Mouse (Mus musculus) ES-Bruce4 (cell line): ENCODE measurements around the gene Gm5767.

Source experiments
- CTCF ChIP-seq: IDR thresholded peaks from one replicate; pipeline ENCODE4 v1.8.1; 2011; ENCODE audit warnings: low read depth, low read length
- EP300 ChIP-seq: IDR thresholded peaks from 2 replicates; pipeline ENCODE4 v1.6.1; 2011; ENCODE audit warnings: low read depth, low read length; ENCODE audit not compliant: insufficient read depth

DNA sequence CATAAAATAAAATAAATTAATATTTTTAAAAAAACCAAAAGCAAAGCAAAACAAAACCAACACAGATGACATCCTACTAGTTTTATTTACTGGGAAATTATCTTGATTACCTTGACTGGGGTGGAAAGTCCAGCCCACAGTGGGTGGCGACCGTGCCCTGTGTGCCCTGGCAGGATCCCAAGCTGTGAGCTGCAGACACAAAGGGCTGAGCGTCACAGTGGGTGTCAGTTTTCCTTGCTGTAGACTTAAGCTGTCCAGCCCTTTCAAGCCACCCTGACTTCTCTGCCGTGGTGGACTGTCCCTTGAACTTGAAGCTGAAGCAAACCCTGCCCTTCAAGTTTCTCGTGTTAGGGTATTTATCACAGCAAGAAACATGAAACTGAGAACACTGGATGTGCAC is 2.5 kb upstream of the Gm5767 start:
- TF ChIP-seq CTCF (no peak), EP300 (no peak)
